Mouse (Mus musculus) adrenal gland, postnatal 10 days (tissue): ENCODE measurements at regions not wholly inside any gene's neighbourhood (a gene's known extent, or its start where the extent isn't known, plus 50 kb on each side); places are given as distances from the start of the nearest gene placed in this dataset.
A peak's percentile ranks its signal among the peaks of the same experiment; 100 is the strongest.

ENCODE experiments used
- DNase-seq: peaks from one replicate; pipeline ENCODE4 v3.0.0; 2021; ENCODE audit warnings: mixed read lengths

DNA sequence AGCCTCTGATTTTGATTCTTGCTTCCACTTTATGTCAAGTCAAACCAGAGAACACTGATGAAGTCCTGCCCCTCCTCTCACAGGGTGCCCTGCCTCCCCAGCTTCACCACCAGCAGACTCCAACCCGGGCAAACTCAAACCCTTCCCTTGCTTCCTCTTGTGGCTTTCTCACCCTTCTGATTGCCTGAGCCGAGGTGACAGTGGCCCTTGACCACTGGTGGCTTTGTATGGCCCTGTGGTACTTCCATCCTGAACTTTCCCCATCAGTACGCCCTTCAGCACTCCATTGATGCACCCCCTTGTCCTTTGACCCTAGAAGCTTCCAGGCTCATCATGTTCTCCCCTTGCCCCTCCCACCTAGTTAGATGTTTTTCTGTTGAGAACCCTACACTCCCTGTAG is 287.0 kb downstream of the 3100002H09Rik start:
- no peak for DNase-seq

DNA sequence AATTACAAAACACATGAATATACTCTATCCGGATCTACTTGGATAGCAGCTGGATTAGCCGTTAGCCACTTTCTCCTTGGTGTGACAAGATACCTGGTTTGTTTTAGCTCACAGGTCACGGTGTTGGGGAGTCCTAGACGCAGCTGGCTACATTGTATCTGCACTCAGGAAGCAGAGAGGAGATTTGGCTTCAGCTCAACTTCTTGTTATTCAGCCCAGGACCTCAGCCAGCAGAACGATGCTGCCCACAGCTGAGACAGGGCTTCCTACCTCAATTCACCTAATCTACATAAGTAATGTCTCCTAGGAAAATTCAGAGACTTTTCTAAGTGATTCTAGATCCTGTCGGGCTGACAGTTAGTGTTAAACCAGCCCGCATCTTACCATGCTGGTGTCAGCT is 289.4 kb downstream of the 3100002H09Rik start:
- DNase-seq: no peak

DNA sequence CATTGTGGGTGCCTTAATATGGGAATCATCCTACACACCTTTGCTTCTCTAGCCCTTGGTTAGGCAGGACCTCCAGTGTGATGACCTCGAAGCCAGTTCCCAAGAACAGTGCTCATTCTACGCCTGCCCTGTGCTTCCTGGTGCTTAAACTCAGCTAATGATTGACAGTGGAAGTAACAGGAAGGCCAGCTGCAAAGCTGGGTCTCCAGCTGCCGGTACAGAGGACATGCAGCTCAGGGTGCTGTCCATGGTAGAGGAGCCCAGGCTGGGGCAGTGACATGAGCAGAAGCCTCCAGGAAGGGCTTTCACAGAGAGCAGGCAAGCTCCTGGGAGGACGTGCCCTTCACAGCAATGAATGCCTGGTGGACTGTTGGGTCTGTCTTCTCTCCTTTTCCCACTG is 293.6 kb downstream of the 3100002H09Rik start:
- peak; percentile 30 for DNase-seq

DNA sequence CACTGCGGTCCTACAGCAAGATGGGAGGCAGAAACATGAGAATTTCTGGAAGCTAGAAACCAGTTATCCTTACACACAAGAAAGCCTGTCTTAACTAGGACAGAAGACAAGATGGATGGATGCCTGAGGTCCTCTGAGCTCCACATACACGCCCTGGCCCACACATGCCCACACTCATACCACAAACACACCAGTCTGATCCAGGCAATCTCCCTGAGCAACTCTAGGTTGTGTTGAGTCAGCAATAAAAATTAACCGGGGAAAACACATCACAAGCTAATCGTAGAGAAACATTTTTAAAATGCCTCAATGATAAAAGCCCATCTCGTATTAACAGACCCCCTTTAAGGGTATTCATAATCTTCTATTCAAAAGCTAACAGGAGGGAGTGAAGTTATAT is 298.9 kb downstream of the 3100002H09Rik start:
- no peak for DNase-seq

- no peak for DNase-seq
These were observed 300.0 kb downstream of the 3100002H09Rik start for GRCm38 (mm10) chr4:124310594-124310993.

GRCm38 (mm10) chr4:124305871-124306555 is 304.6 kb downstream of the 3100002H09Rik start:
- DNase-seq: no peak

GRCm38 (mm10) chr4:124302950-124303349 is 307.7 kb downstream of the 3100002H09Rik start:
- DNase-seq: no peak

DNA sequence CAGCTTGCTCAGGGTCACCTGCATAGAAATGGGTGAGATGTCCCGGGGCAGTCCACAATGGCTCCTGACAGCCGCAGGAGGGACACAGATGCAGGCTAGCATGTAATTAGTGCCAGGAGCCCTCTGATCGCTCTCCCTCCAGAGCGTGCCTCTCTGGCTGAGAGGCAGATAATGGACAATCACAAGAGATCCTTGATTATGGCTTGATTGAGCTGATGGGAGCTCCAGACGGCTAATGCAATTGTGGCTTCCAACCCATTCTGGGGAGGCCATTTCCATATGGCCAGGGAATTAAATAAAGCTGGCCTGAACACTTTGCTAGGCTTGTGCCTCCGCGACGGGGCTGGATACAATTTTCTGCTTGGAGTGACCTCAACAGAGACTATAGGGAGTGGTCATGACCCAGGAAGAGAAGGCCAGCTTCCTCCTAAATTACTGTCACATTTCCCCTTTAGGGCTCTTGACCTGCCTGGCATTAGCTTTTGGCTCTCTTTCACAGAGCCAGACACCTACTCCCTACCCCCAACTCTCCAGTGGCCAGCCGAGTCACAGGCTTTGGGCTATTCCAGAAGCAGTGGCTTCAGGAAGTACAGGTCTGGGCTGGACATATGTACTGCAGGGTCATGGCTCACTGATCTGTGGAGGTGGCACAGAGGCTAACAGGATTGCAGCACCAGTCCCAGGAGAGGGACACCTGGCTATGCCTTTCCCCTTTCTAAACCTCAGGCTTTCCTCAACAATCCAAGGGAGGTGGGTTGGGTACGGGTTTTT is 311.8 kb downstream of the 3100002H09Rik start:
- DNase-seq: no peak

GRCm38 (mm10) chr4:124292254-124292653 is 318.3 kb downstream of the 3100002H09Rik start:
- no peak for DNase-seq

- DNase-seq: no peak
These were observed 318.8 kb downstream of the 3100002H09Rik start for GRCm38 (mm10) chr4:124291767-124292166.

- DNase-seq: no peak
These were observed 323.1 kb downstream of the 3100002H09Rik start for GRCm38 (mm10) chr4:124287471-124287870.

DNA sequence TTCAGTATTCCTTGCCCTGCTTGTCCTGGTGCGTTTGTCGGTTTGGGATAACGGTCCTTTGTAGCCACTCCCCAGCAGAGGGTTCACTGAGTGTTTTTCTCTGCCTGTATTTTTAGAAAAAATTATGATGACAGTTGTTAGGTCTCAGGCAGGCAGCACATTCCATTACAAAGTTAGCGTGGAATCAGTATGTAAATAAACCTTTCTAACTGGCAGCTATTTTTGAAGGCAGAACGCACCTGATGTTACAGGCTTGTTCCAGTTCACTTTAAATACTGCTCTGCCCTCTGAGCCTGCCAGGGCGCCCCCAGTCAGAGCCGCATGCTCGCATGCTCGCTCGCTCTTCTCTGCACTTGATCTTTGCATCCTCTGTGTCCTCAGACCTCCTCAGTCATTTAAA is 331.9 kb downstream of the 3100002H09Rik start:
- no peak for DNase-seq

DNA sequence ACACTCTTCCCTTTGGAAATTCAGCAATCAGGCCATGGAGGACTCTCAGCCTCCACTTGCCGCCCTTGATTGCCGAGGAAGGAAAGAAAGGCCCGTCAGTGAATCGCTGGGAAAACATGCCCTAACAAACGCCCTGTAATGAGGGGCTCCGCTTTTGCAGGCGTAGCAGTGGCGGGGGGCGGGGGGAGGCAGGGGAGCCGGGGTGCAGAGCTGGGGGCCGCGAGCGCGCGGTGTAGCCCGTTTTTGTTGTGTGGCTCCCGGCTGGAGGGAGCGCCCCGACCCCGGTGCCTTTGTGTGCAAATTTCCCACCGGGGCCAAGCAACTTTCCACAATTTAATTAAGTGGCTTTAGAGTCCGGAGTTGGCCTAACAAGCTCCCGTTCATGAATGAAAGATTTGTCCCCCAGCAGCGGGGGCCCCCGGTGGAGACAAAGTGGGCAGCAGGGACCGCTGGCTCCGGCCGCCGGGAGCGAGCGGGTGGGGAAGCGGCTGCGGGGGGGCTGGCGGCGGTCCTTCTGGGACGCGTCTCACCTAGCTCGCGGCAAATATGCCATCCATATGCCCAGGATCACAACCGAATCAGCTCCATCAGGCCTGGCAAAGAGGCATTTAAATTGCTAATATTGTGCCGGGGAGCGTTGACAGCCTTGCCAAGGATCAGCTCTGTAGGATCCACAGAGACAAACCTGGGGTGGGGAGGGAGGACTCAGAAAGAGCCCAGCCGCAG is 333.0 kb downstream of the 3100002H09Rik start:
- DNase-seq: no peak

- peak; percentile 39 for DNase-seq
These were observed 333.7 kb downstream of the 3100002H09Rik start for GRCm38 (mm10) chr4:124276741-124277455.

DNA sequence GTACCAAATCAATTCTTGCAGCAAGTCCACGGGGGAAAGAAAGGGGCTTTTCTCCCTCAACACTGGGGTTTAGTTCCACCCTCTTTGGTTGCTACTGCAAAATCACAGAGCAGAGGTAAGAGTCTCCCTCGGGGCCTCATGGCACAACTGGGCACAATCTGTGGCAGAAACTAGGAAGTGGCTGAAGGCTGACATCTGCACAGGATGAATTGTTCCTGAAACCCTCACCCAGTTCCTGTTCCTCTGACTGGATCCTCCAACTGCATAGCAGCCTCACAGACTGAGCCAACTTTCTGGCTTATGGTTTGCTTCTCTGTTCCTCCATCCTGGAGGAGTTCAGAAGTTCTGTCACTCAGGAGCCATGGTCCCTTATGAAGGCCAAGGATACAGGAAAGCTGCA is 338.6 kb downstream of the 3100002H09Rik start:
- DNase-seq: no peak

GRCm38 (mm10) chr4:124268404-124268803 is 342.2 kb downstream of the 3100002H09Rik start:
- no peak for DNase-seq

GRCm38 (mm10) chr4:124266573-124266972 is 344.0 kb downstream of the 3100002H09Rik start:
- no peak for DNase-seq

DNA sequence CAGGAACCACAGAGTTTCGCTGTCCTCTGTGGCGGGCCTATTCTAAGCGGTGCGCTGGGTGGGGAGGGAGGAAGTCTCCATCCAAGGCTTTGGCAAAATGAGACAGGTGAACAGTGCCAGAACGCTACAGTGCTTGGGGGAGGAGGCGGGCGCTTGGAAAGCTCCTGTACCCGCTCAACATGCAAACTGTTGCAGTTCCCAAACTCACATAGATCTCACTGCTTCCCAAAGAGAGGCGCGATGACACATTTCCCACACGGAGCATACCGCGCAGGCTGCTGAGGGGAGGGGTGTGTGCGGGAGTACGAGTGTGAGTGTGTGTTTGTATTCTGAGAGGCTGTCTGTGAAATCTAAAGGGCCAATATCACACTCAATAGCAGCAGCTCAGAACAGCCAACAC is 345.1 kb downstream of the 3100002H09Rik start:
- no peak for DNase-seq

GRCm38 (mm10) chr4:124257006-124257405 is 339.2 kb upstream of the 4930535I16Rik start:
- no peak for DNase-seq

GRCm38 (mm10) chr4:124256515-124256914 is 338.7 kb upstream of the 4930535I16Rik start:
- no peak for DNase-seq

GRCm38 (mm10) chr4:124255183-124255543 is 337.3 kb upstream of the 4930535I16Rik start:
- no peak for DNase-seq

DNA sequence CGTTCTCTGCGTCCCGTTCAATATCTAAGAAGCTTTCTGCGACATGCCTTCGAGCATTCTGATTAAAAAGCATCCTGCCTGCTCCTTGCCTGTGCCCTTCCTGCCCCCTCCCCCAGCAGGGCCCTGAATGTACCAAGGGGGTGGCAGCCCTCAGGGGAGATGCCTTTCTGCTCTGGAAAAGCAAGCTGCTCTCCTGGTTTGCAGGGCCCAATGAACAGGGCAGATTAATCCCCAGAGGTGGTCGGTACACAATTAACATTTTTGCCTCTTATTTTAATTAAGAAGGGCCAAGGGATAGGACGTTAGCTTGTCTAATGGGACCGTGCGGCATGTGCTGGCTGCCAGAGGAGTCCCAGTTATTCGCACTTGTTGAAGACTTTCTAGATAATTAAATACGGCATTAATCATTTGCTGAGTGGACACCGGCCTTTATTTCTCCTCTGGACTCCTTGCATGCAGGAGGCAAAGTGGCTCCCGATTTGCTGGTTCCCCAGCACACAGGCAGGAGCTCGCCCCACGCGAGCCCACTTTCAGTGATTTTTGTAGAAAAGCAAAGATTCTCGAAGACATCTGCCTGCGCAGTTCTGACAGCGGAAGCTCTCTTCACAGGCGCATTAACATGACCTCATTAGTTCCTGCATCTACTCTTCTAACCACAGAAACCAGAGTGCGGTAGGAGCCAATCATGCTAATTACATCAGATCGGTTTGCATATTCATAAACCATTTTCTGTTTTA is 336.8 kb upstream of the 4930535I16Rik start:
- no peak for DNase-seq
